ENCODE assay signal across 20 mouse cellular contexts in the genomic region with DNA sequence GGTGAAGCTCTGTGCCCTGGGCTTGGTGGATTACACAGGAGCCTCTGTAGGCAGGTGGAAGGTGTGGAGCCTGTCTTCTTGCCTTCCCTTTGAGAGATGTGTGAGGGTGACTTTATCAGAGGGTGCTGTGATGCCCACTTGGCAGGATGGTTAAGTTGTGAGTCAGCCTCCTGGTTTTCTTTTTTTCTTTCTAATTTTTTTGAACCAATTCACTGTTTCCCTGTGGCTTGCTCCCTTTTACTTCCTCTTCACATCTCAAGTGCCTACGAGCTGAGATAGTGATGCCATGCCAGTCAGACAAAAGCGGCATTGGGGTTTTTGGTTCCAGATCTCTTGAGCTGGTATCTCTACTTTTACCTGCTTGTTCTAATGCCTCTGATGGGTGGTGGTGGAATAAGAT. TPM values are rescaled to one million over a fixed set of nuclear protein-coding genes. Genes with fewer than 3 reads are reported as not detected.
A peak's percentile ranks its signal among the peaks of the same experiment; 100 is the strongest.
DNase-seq lines count a peak whose midpoint lies in the region; ATAC-seq and TF ChIP-seq lines count a peak whose summit lies in the region.
"Had no signal": no experiment of that assay in that cellular context is flagged by ENCODE, and none has a peak within 500 bp of the region (broad histone marks: within the 10 kb centered on the region; RNA-seq: fewer than 3 reads in every experiment).

No protein-coding gene starts in this region.

- peak overlapping the region; percentile 9 for H3ac ChIP-seq in C2C12 (ENCODE audit: control insufficient read depth, insufficient read length, low read depth)

- no peaks in the 10 kb centered on the region for H3K9me3 ChIP-seq in liver, embryonic 12.5 days (replicated peaks)
- no peaks in the 10 kb centered on the region for H3K9me3 ChIP-seq in liver, embryonic 11.5 days (ENCODE audit: control insufficient read depth, low read length)
- no peaks in the 10 kb centered on the region for H3K9me3 ChIP-seq in forebrain, embryonic 13.5 days (replicated peaks)
- H3K9me3 ChIP-seq: forebrain, embryonic 15.5 days; midbrain, embryonic 12.5 days had no signal

- no peak for TF ChIP-seq CTCF in C2C12 (IDR thresholded peaks at IDR 0.05; ENCODE audit: control insufficient read depth, insufficient read depth, insufficient read length)
- TF ChIP-seq CTCF in bone marrow macrophage, adult 2 months (IDR thresholded peaks at IDR 0.05; ENCODE audit: low read depth, low read length), result no peak
- no peak for TF ChIP-seq CTCF in cerebellum, adult 2 months (IDR thresholded peaks at IDR 0.05; ENCODE audit: borderline replicate concordance, insufficient read depth, low read depth, low read length)

- no peak for TF ChIP-seq POLR2A in bone marrow macrophage, adult 2 months (IDR thresholded peaks at IDR 0.05; ENCODE audit: borderline replicate concordance, low read depth, low read length)
- no peak for TF ChIP-seq POLR2A in cerebellum, adult 2 months (IDR thresholded peaks at IDR 0.05; ENCODE audit: borderline replicate concordance, insufficient read depth, low read length)

- H3K4me2 ChIP-seq in liver, embryonic 12.5 days, result no peak overlapping the region
- no peak overlapping the region for H3K4me2 ChIP-seq in liver, embryonic 11.5 days
- no peak overlapping the region for H3K4me2 ChIP-seq in forebrain, embryonic 13.5 days
- H3K4me2 ChIP-seq: forebrain, embryonic 15.5 days; midbrain, embryonic 12.5 days had no signal

- peak overlapping the region; percentile 37; the same call in 1 of the 2 replicates for H3K9ac ChIP-seq in liver, embryonic 12.5 days
- no peak overlapping the region for H3K9ac ChIP-seq in liver, embryonic 11.5 days (ENCODE audit: low read depth, low read length)
- H3K9ac ChIP-seq in forebrain, embryonic 13.5 days, result no peak overlapping the region
- H3K9ac ChIP-seq: forebrain, embryonic 15.5 days; liver, embryonic 14.5 days; midbrain, embryonic 12.5 days had no signal

- H3K4me1 ChIP-seq in liver, embryonic 12.5 days, result peaks cover 95% of the 10 kb centered on the region
- peaks cover 58% of the 10 kb centered on the region for H3K4me1 ChIP-seq in liver, embryonic 11.5 days (replicated peaks; ENCODE audit: control insufficient read depth, insufficient read depth, low read length)
- H3K4me1 ChIP-seq in bone marrow macrophage, adult 2 months (ENCODE audit: control insufficient read depth, insufficient read depth, low read length), result peaks cover 66% of the 10 kb centered on the region
- H3K4me1 ChIP-seq in cerebellum, adult 2 months (ENCODE audit: control insufficient read depth, insufficient read depth, low read length), result peaks cover 30% of the 10 kb centered on the region
- peaks cover 8% of the 10 kb centered on the region for H3K4me1 ChIP-seq in forebrain, embryonic 13.5 days
- H3K4me1 ChIP-seq: midbrain, embryonic 12.5 days had no signal

- 55% methylated on average over 2 of the region's 2 CpGs for WGBS in liver, embryonic 12.5 days (ENCODE audit: insufficient replicate concordance)
- 65% methylated on average over 2 of the region's 2 CpGs for WGBS in liver, embryonic 11.5 days
- 39% methylated on average over 2 of the region's 2 CpGs for WGBS in cerebellum, adult 2 months
- 96% methylated on average over 2 of the region's 2 CpGs for WGBS in forebrain, embryonic 13.5 days

- no peak overlapping the region for H3K4me3 ChIP-seq in liver, embryonic 12.5 days
- no peak overlapping the region for H3K4me3 ChIP-seq in liver, embryonic 11.5 days (ENCODE audit: low read depth, low read length)
- H3K4me3 ChIP-seq in C2C12 (ENCODE audit: insufficient read depth, poor library complexity, severe bottlenecking), result no peak overlapping the region
- no peak overlapping the region for H3K4me3 ChIP-seq in bone marrow macrophage, adult 2 months (ENCODE audit: insufficient read depth, low read length)
- H3K4me3 ChIP-seq in cerebellum, adult 2 months (replicated peaks; ENCODE audit: insufficient read depth, low read depth, low read length), result no peak overlapping the region
- no peak overlapping the region for H3K4me3 ChIP-seq in forebrain, embryonic 13.5 days
- H3K4me3 ChIP-seq: erythroblast, embryonic 14.5 days; forebrain, embryonic 15.5 days; left cerebral cortex, adult 2 months; midbrain, embryonic 12.5 days had no signal

- no peak overlapping the region for H3K27ac ChIP-seq in liver, embryonic 12.5 days
- no peak overlapping the region for H3K27ac ChIP-seq in liver, embryonic 11.5 days (ENCODE audit: low read depth, low read length)
- H3K27ac ChIP-seq in bone marrow macrophage, adult 2 months (ENCODE audit: insufficient read depth, low read depth, low read length), result 0 out of 2 replicates have a peak overlapping the region, but pooled peaks have one; percentile 11
- no peak overlapping the region for H3K27ac ChIP-seq in cerebellum, adult 2 months (ENCODE audit: insufficient read depth, low read length)
- no peak overlapping the region for H3K27ac ChIP-seq in forebrain, embryonic 13.5 days
- H3K27ac ChIP-seq: forebrain, embryonic 15.5 days; kidney, postnatal 0 days; left cerebral cortex, adult 2 months; liver, embryonic 14.5 days; midbrain, embryonic 12.5 days had no signal

- no peak for DNase-seq in liver, embryonic 11.5 days (ENCODE audit: low spot score)
- no peak for DNase-seq in cerebellum, adult 2 months
- DNase-seq: adrenal gland, postnatal 14 days; cerebellum, adult 9-10 months; heart, postnatal 14 days; right cerebral cortex, postnatal 4 days had no signal

- H3K36me3 ChIP-seq in liver, embryonic 12.5 days, result peaks cover 28% of the 10 kb centered on the region
- H3K36me3 ChIP-seq in liver, embryonic 11.5 days (ENCODE audit: control insufficient read depth, insufficient read depth, low read length), result no peaks in the 10 kb centered on the region; the same call in 1 of the 2 replicates
- peaks cover 14% of the 10 kb centered on the region for H3K36me3 ChIP-seq in C2C12 (ENCODE audit: control insufficient read depth, insufficient read depth)
- H3K36me3 ChIP-seq in forebrain, embryonic 13.5 days (ENCODE audit: poor library complexity, severe bottlenecking), result no peaks in the 10 kb centered on the region
- H3K36me3 ChIP-seq: forebrain, embryonic 15.5 days; midbrain, embryonic 12.5 days had no signal

- H3K27me3 ChIP-seq in liver, embryonic 12.5 days (replicated peaks), result no peaks in the 10 kb centered on the region
- no peaks in the 10 kb centered on the region for H3K27me3 ChIP-seq in liver, embryonic 11.5 days (replicated peaks; ENCODE audit: control insufficient read depth, insufficient read depth, low read length)
- H3K27me3 ChIP-seq in C2C12 (ENCODE audit: control insufficient read depth, insufficient read depth, insufficient read length), result no peaks in the 10 kb centered on the region
- no peaks in the 10 kb centered on the region for H3K27me3 ChIP-seq in cerebellum, adult 2 months (ENCODE audit: control insufficient read depth, insufficient read depth, low read length)
- H3K27me3 ChIP-seq in forebrain, embryonic 13.5 days, result no peaks in the 10 kb centered on the region
- H3K27me3 ChIP-seq: forebrain, embryonic 15.5 days; midbrain, embryonic 12.5 days had no signal

- ATAC-seq in liver, embryonic 12.5 days, result no peak
- no peak for ATAC-seq in liver, embryonic 11.5 days (replicated peaks; ENCODE audit: low FRiP score)
- peak; percentile 34; the same call in 1 of the 2 replicates for ATAC-seq in megakaryocyte-erythroid progenitor cell, adult 5-6 weeks (replicated peaks; ENCODE audit: low FRiP score, low TSS enrichment, poor library complexity, severe bottlenecking)
- no peak for ATAC-seq in forebrain, embryonic 13.5 days
- ATAC-seq: activated CD4-positive, CD25-positive, alpha-beta regulatory T cell, adult 4 months; forebrain, embryonic 15.5 days; hindbrain, embryonic 16.5 days; intestine, postnatal 0 days had no signal

- H3K79me2 ChIP-seq in C2C12 (ENCODE audit: control insufficient read depth, insufficient read depth), result peaks cover 100% of the 10 kb centered on the region

- peaks cover 98% of the 10 kb centered on the region for H3K79me3 ChIP-seq in C2C12 (ENCODE audit: low read depth)

TF ChIP-seq in C2C12, 6 proteins besides CTCF, POLR2A, EP300 and RAD21:
- no peak for TF ChIP-seq USF1 (IDR thresholded peaks at IDR 0.05; ENCODE audit: low read depth)
- no peak for TF ChIP-seq MYOG (IDR thresholded peaks at IDR 0.05; ENCODE audit: control insufficient read depth, extremely low read depth, insufficient read length)
- TF ChIP-seq MYOD1 (IDR thresholded peaks at IDR 0.05; ENCODE audit: control insufficient read depth, insufficient read length, low read depth), result no peak
- TF ChIP-seq MAX (IDR thresholded peaks at IDR 0.05), result no peak
- no peak for TF ChIP-seq FOSL1 (IDR thresholded peaks at IDR 0.05; ENCODE audit: insufficient read depth, low read length, poor library complexity, severe bottlenecking)
- no peak for TF ChIP-seq CEBPB (IDR thresholded peaks at IDR 0.05; ENCODE audit: low read depth)

RNA-seq across cellular contexts. Expression of gene Larp1, which starts 15.8 kb away (rescaled TPM):
- 41.6 and 42.4 TPM in 2 replicates for polyA plus RNA-seq in liver, embryonic 12.5 days (2016; fragmentation: Nextera tagmentation; extraction: Ambion mirVana)
- 37.2 and 43.0 TPM in 2 replicates for polyA plus RNA-seq in liver, embryonic 11.5 days (2014; fragmentation: Nextera tagmentation; extraction: Ambion mirVana)
- 59.4 TPM for polyA plus RNA-seq in C2C12 (2012; fragmentation: generic; extraction: Trizol)
- 30.4 and 32.4 TPM in 2 replicates for polyA plus RNA-seq in bone marrow macrophage, adult 2 months (2012; ENCODE audit: insufficient read depth, insufficient read length, missing spikeins)
- total RNA-seq in megakaryocyte-erythroid progenitor cell, adult 5-6 weeks (2014; fragmentation: Nextera tagmentation), result 138 and 152 TPM in 2 replicates
- total RNA-seq in megakaryocyte-erythroid progenitor cell, adult 5-6 weeks (2017), result 50.4 and 67.2 TPM in 2 replicates
- polyA plus RNA-seq in cerebellum, adult 2 months (2012; rRNA removed), result 52.0 and 54.5 TPM in 2 replicates
- 14.1 and 16.3 TPM in 2 replicates for polyA plus RNA-seq in forebrain, embryonic 13.5 days (2015; fragmentation: Nextera tagmentation; extraction: Ambion mirVana)
